In the genomic region with DNA sequence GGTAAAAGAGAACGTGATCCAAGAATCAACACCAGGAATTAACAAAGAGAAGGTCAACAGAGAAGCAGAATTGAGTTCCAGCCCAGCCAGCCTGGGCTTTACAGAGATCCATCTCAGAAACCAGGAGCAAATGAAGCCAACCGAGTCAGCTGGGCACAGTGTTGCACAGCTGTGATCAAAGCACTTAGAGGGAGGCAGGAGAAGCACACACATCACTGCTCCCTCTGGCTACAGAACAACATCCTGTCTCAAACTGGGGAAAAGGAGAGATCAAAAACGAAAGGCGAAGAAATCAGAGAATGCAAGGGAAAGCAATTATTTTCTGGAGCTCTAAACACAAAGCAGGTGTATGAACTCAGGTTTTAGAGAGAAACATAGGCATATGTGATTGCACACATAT, we compare ENCODE assay signal across 29 mouse cellular contexts. TPM values are rescaled to one million over a fixed set of nuclear protein-coding genes. Genes with fewer than 3 reads are reported as not detected.
DNase-seq lines count a peak whose midpoint lies in the region; ATAC-seq and TF ChIP-seq lines count a peak whose summit lies in the region.
"Had no signal": no experiment of that assay in that cellular context is flagged by ENCODE, and none has a peak within 500 bp of the region (broad histone marks: within the 10 kb centered on the region; RNA-seq: fewer than 3 reads in every experiment).

No protein-coding gene starts in this region.

- H3K4me1 ChIP-seq in kidney, postnatal 0 days (replicated peaks; ENCODE audit: insufficient read depth, low read length): no peaks in the 10 kb centered on the region
- peaks cover 14% of the 10 kb centered on the region for H3K4me1 ChIP-seq in thymus, adult 2 months (replicated peaks; ENCODE audit: control insufficient read depth, insufficient read depth, low read length)
- H3K4me1 ChIP-seq in brown adipose tissue, adult 24 weeks (ENCODE audit: control insufficient read depth, insufficient read depth, insufficient read length, low read length): peaks cover 23% of the 10 kb centered on the region
- H3K4me1 ChIP-seq: embryonic facial prominence, embryonic 15.5 days; forebrain, embryonic 12.5 days; lung, embryonic 15.5 days had no signal

- 24% methylated on average over 4 of the region's 4 CpGs for WGBS in kidney, postnatal 0 days
- 31% methylated on average over 4 of the region's 4 CpGs for WGBS in thymus, adult 2 months

- no peak for TF ChIP-seq POLR2A in thymus, adult 2 months (IDR thresholded peaks at IDR 0.05; ENCODE audit: control insufficient read depth, extremely low read depth, insufficient read depth, low read length, poor library complexity)

- H3K4me2 ChIP-seq in kidney, postnatal 0 days (ENCODE audit: low read length): no peak overlapping the region
- H3K4me2 ChIP-seq: embryonic facial prominence, embryonic 15.5 days; forebrain, embryonic 12.5 days; heart, embryonic 11.5 days; hindbrain, embryonic 14.5 days; lung, embryonic 15.5 days had no signal

- 0 out of 2 replicates have a peak, but pooled peaks have one; percentile 63 for ATAC-seq in kidney, postnatal 0 days (replicated peaks; ENCODE audit: low FRiP score, low read depth)
- ATAC-seq: inflammation-experienced regulatory T-cells, adult 6 months; Patski had no signal

- no peak overlapping the region for H3K4me3 ChIP-seq in kidney, postnatal 0 days (replicated peaks; ENCODE audit: low read depth, low read length)
- no peak overlapping the region for H3K4me3 ChIP-seq in thymus, adult 2 months (ENCODE audit: control insufficient read depth, insufficient read depth, low read length)
- H3K4me3 ChIP-seq in brown adipose tissue, adult 24 weeks (ENCODE audit: insufficient read depth, low read depth, low read length): no peak overlapping the region
- H3K4me3 ChIP-seq: embryonic facial prominence, embryonic 15.5 days; forebrain, embryonic 12.5 days; lung, embryonic 15.5 days had no signal

- TF ChIP-seq CTCF in kidney, postnatal 0 days (IDR thresholded peaks at IDR 0.05; ENCODE audit: low read depth): peak; percentile 38; the same call in 1 of the 2 replicates
- no peak for TF ChIP-seq CTCF in thymus, adult 2 months (IDR thresholded peaks at IDR 0.05; ENCODE audit: borderline replicate concordance, control insufficient read depth, extremely low read depth, insufficient read depth, low read length, poor library complexity)

- intact Hi-C loops in heart, postnatal 14 days (cut with DNase I): no loop called here

- no peaks in the 10 kb centered on the region for H3K36me3 ChIP-seq in kidney, postnatal 0 days (ENCODE audit: insufficient read depth, low read length)
- peaks cover 11% of the 10 kb centered on the region for H3K36me3 ChIP-seq in thymus, adult 2 months (ENCODE audit: control insufficient read depth, insufficient read depth, low read length)
- H3K36me3 ChIP-seq: embryonic facial prominence, embryonic 15.5 days; forebrain, embryonic 12.5 days; lung, embryonic 15.5 days had no signal

- H3K27ac ChIP-seq in kidney, postnatal 0 days: no peak overlapping the region
- H3K27ac ChIP-seq in thymus, adult 2 months (ENCODE audit: control insufficient read depth, insufficient read depth, low read length): peak overlapping the region; percentile 45
- 0 out of 2 replicates have a peak overlapping the region, but pooled peaks have one; percentile 26 for H3K27ac ChIP-seq in brown adipose tissue, adult 24 weeks (replicated peaks; ENCODE audit: low read depth, low read length)
- H3K27ac ChIP-seq: embryonic facial prominence, embryonic 15.5 days; forebrain, embryonic 12.5 days; hindbrain, embryonic 14.5 days; lung, embryonic 15.5 days had no signal

- no peaks in the 10 kb centered on the region for H3K27me3 ChIP-seq in kidney, postnatal 0 days (ENCODE audit: insufficient read depth, low read length)
- no peaks in the 10 kb centered on the region for H3K27me3 ChIP-seq in thymus, adult 2 months (ENCODE audit: control insufficient read depth, insufficient read depth, low read length)
- H3K27me3 ChIP-seq: embryonic facial prominence, embryonic 15.5 days; forebrain, embryonic 12.5 days; lung, embryonic 15.5 days; Patski had no signal

- H3K9me3 ChIP-seq in kidney, postnatal 0 days (replicated peaks; ENCODE audit: low read length): no peaks in the 10 kb centered on the region
- H3K9me3 ChIP-seq: embryonic facial prominence, embryonic 15.5 days; forebrain, embryonic 12.5 days; lung, embryonic 15.5 days had no signal

- H3K9ac ChIP-seq in kidney, postnatal 0 days (ENCODE audit: low read depth, low read length): no peak overlapping the region
- H3K9ac ChIP-seq: embryonic facial prominence, embryonic 15.5 days; forebrain, embryonic 12.5 days; hindbrain, embryonic 14.5 days; lung, embryonic 15.5 days had no signal

- peak; percentile 45 for DNase-seq in heart, adult 11 months
- DNase-seq in heart, postnatal 14 days: no peak
- peak; percentile 75 for DNase-seq in kidney, postnatal 0 days (ENCODE audit: low spot score)
- DNase-seq in kidney, adult 11 months: no peak
- DNase-seq in thymus, adult 2 months: no peak
- no peak for DNase-seq in thymus, postnatal 25 days
- no peak for DNase-seq in frontal cortex, postnatal 25 days (ENCODE audit: low spot score in 2 of 2)
- DNase-seq: adrenal gland, postnatal 10 days; cerebellum, adult 18-20 months; cerebellum, postnatal 10 days; gastrocnemius, postnatal 25 days; heart, adult 18-20 months; heart, postnatal 4 days; kidney, adult 18-20 months; kidney, postnatal 36 days; lung, postnatal 36 days; midbrain, embryonic 14.5 days; right cerebral cortex, postnatal 25 days; spleen, adult 18-20 months had no signal

RNA-seq across cellular contexts. Expression of a gene that starts 28.7 kb away (rescaled TPM):
- total RNA-seq in heart, postnatal 14 days (2021): 100 to 1,000 TPM; 231 to 253 TPM
- polyA plus RNA-seq in kidney, postnatal 0 days (2015; fragmentation: Nextera tagmentation; extraction: Ambion mirVana): 169 and 177 TPM in 2 replicates
- 12.3 and 21.6 TPM in 2 replicates for polyA plus RNA-seq in thymus, adult 2 months (2012; rRNA removed)
- 998 and 1,189 TPM in 2 replicates for polyA plus RNA-seq in brown adipose tissue, adult 24 weeks (2012; ENCODE audit: insufficient read depth, insufficient read length, missing spikeins)
- total RNA-seq: MEL had no signal

RNA-seq across cellular contexts. Expression of a gene that starts 57.8 kb away (rescaled TPM):
- total RNA-seq in heart, postnatal 14 days (2021): 1 to 10 TPM in 1 of 2 experiments, under 1 TPM in 1; 0.76 to 1.0 TPM
- polyA plus RNA-seq in kidney, postnatal 0 days (2015; fragmentation: Nextera tagmentation; extraction: Ambion mirVana): 3.4 and 3.8 TPM in 2 replicates
- polyA plus RNA-seq in thymus, adult 2 months (2012; rRNA removed): 48.6 and 64.6 TPM in 2 replicates
- polyA plus RNA-seq in brown adipose tissue, adult 24 weeks (2012; ENCODE audit: insufficient read depth, insufficient read length, missing spikeins): 2.2 TPM in 2 replicates
- total RNA-seq: MEL had no signal
- polyA plus RNA-seq: neural tube, embryonic 11.5 days; Patski had no signal

Comparison
In these comparisons a context has a peak if more than half of its experiments do, and no peak if none do; other contexts are left out.
1. DNase-seq: peak in heart, adult 11 months (single experiment) and kidney, postnatal 0 days (single experiment); none in heart, postnatal 14 days (0 of 2), kidney, adult 11 months (single experiment), thymus, adult 2 months (single experiment), thymus, postnatal 25 days (single experiment) and frontal cortex, postnatal 25 days (0 of 2).
2. RNA of a gene that starts 57.8 kb away (polyA plus RNA-seq): 48.6 to 64.6 TPM in thymus, adult 2 months; 3.4 to 3.8 TPM in kidney, postnatal 0 days and 2.2 TPM in brown adipose tissue, adult 24 weeks; every median in the first group is over 10 times any median in the second.